Mouse (Mus musculus): ENCODE measurements at regions not wholly inside any gene's neighbourhood (a gene's known extent, or its start where the extent isn't known, plus 50 kb on each side); places are given as distances from the start of the nearest gene placed in this dataset.

DNA sequence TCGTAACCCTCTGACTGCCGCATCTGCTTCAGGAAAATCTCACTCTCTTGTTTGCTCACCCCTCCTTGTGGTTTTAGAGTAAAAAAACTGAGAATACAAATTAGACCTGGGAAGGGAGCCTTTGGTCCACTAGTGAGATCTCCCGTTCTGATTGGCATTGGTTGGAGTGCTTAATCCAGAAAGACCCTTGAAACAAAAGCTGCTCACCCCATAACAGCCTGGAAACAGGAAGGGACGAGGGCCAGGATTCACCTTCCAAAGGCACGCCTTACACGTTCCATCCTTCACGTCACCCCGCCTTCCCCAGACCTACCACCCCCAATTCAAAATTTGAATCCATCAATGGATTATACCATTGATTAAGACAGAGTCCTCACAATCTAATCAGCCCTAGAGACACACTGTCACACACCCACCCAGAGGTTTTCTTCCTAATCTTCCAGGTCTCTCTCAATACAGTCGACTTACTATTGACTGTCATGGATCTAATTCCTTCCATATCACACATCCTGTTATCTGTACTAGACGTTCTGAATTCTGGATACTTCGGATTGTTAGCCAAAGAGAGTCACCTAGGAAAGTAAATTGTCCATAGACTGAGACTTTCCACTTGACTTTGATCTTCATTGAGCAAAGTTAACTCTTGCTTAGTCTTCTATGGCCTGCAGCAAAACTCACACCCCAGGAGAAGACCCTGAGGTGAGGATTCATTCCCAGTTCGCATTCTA lies 94.1 kb upstream of the Cpm start:
- TF ChIP-seq CTCF (IDR thresholded peaks at IDR 0.05; ENCODE audit: extremely low read depth, insufficient read depth, low read length), result no peak
- TF ChIP-seq POLR2A (IDR thresholded peaks at IDR 0.05; ENCODE audit: extremely low read depth, insufficient read depth, low read length), result no peak
- no peaks in the 10 kb centered on the region for H3K4me1 ChIP-seq (ENCODE audit: control insufficient read depth, insufficient read depth, low read length)
- H3K4me3 ChIP-seq (ENCODE audit: insufficient read depth, low read length), result no peak overlapping the region
- H3K27ac ChIP-seq (ENCODE audit: insufficient read depth, low read length), result no peak overlapping the region

DNA sequence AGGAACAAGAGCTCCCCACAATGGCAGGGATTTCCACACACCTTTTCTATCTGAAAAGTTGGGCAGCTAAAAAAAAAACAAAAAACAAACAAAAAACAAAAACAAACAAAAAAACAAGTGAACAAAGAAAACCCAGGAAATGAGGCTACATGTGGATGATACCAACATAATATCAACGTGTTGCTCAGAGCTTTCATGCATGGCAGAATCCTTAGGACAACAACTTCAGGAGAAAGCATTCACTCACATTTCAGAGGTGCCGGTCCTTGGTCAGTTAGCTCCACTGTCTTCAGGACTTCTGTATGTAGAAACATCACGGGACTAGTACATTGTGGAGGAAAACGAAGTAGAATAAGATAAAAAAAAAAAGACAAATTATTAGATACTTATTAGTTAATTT lies 94.8 kb upstream of the Cpm start:
- Histone ChIP-seq H3K4me3 (ENCODE audit: insufficient read depth, low read length) (no peak overlapping the region), H3K4me1 (ENCODE audit: control insufficient read depth, insufficient read depth, low read length) (no peaks in the 10 kb centered on the region), H3K27ac (ENCODE audit: insufficient read depth, low read length) (no peak overlapping the region)
- TF ChIP-seq POLR2A (IDR thresholded peaks at IDR 0.05; ENCODE audit: extremely low read depth, insufficient read depth, low read length) (no peak), CTCF (IDR thresholded peaks at IDR 0.05; ENCODE audit: extremely low read depth, insufficient read depth, low read length) (no peak)

DNA sequence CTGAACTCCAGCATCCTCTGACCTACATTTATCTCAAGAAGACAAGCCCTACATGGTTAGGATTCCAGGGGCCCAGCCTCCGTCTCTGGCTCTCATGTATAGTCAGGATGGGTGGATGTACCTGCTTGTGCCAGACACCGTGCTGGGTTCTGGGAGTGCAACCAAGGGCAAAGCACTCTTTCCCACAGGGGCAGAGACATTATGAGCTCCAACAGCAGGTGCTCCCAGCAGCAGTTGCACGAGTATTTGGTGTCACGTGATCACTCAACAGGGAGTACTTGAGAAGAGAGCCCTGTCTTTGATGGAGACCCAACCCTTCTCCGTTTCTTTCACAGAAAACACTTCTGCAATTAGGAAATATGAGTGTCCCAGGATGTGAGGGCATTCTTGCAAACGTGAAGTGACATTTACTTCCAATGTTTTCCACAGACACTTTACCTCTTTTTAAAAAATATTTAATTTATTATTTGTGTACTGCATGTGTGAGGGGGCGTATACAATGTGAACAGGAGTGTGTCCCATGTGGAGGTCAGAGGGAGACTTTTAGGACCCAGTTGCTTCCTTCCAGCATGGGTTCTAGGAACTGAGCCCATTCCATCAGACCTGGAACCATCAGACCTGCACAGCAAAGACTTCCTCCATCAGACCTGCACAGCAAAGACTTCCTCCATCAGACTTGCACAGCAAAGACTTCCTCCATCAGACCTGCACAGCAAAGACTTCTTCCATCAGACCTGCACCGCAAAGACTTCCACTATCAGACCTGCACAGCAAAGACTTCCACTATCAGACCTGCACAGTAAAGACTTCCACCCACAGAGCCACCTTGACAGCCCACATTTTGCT lies 95.5 kb upstream of the Cpm start:
- TF ChIP-seq CTCF (IDR thresholded peaks at IDR 0.05; ENCODE audit: extremely low read depth, insufficient read depth, low read length) (no peak), POLR2A (IDR thresholded peaks at IDR 0.05; ENCODE audit: extremely low read depth, insufficient read depth, low read length) (no peak)
- Histone ChIP-seq H3K4me1 (ENCODE audit: control insufficient read depth, insufficient read depth, low read length) (no peaks in the 10 kb centered on the region), H3K4me3 (ENCODE audit: insufficient read depth, low read length) (no peak overlapping the region), H3K27ac (ENCODE audit: insufficient read depth, low read length) (no peak overlapping the region)

DNA sequence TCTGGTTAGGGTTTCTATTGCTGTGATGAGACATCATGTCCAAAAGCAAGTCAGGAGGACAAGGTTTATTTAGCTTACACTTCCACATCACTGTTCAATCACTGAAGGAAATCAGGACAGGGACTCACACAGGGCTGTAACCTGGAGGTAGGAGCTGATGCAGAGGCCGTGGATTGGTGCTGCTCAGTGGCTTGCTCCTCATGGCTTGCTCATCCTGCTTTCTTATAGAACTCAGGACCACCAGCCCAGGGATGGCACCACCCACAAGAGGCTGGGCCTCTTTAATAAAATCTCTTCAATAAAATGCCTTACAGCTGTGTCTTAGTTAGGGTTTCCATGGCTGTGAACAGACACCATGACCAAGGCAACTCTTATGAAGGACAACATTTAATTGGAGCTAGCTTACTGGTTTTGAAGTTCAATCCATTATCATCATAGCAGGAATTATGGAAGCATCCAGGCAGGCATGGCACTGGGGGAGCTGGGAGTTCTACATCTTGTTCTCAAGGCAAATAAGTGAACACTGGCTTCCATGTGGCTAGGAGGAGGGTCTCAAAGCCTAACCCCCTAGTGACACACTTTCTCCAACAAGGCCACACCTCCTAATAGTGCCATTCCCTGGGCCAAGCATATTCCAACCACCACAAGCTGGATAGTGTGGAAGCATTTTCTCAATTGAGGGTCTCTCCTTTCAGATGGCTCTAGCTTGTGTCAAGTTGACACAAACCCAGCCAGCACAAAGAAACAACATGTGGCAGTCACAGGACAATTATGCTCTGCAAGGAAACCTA lies 96.4 kb upstream of the Cpm start:
- TF ChIP-seq POLR2A (IDR thresholded peaks at IDR 0.05; ENCODE audit: extremely low read depth, insufficient read depth, low read length), result no peak
- no peak for TF ChIP-seq CTCF (IDR thresholded peaks at IDR 0.05; ENCODE audit: extremely low read depth, insufficient read depth, low read length)
- Histone ChIP-seq H3K27ac (ENCODE audit: insufficient read depth, low read length) (no peak overlapping the region), H3K4me3 (ENCODE audit: insufficient read depth, low read length) (no peak overlapping the region), H3K4me1 (ENCODE audit: control insufficient read depth, insufficient read depth, low read length) (no peaks in the 10 kb centered on the region)

DNA sequence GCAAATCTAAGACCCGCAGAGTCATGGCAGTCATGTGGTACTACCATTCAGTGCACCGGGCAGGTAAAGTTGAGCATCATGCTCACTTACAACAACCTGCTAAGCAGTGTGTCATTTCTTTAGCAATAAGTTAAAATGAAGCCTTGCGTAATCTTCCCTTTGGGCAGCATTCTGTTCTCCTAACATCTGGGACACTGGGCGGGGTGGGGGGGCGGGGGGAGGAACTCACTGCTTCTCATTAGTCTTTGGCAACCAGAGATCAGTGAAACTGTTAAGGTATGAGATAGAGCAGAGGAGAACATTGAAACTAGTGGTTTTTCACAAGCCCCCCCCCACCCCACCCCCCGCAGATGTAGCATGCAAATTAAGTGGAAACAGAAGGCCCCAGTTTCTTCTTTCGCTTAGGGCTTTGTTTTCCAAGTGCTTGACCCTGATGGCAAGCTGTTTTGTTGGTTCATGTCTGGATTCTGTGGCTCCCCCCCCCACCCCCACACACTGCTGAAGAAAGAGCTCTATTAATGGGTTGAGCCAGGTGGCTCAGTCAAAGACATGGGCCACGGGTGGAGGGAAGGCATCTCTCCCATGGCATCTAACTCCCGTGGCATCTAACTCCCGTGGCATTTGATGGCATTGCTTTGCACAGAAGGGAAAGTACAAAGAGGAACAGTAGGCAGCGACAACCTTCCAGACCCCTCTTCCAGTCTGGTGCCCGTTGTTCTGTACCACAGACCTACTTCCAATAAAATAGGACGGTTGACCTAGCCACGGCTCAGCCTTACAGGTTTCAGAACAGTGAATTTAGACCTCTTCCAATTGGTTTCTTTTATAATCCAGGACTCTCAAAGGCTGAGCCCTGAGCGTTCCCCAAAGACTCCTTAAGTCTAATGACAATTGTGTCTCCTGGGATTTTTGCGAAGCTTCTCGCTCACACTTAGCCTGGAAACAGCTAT lies 97.2 kb upstream of the Cpm start:
- TF ChIP-seq CTCF (IDR thresholded peaks at IDR 0.05; ENCODE audit: extremely low read depth, insufficient read depth, low read length), result no peak
- no peak for TF ChIP-seq POLR2A (IDR thresholded peaks at IDR 0.05; ENCODE audit: extremely low read depth, insufficient read depth, low read length)

DNA sequence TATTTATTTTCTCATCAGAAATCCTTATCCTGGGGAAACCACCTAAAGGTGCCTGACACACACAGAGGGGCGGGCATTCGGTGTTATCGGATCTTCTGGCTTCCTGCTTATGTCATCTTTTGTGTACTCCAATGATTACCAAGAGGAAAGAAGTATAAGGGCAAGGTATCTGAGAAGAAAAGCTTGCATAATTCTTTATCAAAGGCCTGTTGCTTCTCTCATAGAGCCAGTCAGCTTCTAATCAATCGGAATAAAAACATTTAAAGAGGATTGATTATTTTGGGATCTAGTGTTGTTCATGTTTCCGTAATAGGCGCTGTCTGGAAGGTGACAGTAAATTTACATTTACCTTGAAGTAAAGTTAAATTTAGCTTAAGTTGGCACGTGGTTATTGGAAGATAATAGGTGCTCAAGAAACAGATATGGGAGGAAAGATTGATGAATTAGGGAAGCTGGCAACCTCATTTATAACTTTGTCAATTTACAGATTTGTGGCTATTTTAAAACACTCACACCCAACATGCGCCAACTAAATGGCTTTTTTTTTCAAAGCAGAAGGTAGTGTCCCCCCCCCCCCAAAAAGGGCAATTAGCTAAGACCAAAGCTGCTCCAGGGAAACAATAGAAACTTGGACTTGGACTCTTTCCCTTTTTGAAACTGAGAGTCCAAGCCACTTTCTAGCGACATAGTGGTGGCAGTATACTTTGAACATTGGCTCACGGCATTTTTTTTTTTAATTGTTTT lies 98.3 kb upstream of the Cpm start:
- no peak overlapping the region for H3K4me3 ChIP-seq (ENCODE audit: insufficient read depth, low read length)
- H3K27ac ChIP-seq (ENCODE audit: insufficient read depth, low read length), result no peak overlapping the region
- no peaks in the 10 kb centered on the region for H3K4me1 ChIP-seq (ENCODE audit: control insufficient read depth, insufficient read depth, low read length)
- TF ChIP-seq CTCF (IDR thresholded peaks at IDR 0.05; ENCODE audit: extremely low read depth, insufficient read depth, low read length) (no peak), POLR2A (IDR thresholded peaks at IDR 0.05; ENCODE audit: extremely low read depth, insufficient read depth, low read length) (no peak)

More for the DNA sequence above, 97.2 kb upstream of the Cpm start:
- no peak overlapping the region for H3K27ac ChIP-seq (ENCODE audit: insufficient read depth, low read length)
- no peak overlapping the region for H3K4me3 ChIP-seq (ENCODE audit: insufficient read depth, low read length)
- no peaks in the 10 kb centered on the region for H3K4me1 ChIP-seq (ENCODE audit: control insufficient read depth, insufficient read depth, low read length)

DNA sequence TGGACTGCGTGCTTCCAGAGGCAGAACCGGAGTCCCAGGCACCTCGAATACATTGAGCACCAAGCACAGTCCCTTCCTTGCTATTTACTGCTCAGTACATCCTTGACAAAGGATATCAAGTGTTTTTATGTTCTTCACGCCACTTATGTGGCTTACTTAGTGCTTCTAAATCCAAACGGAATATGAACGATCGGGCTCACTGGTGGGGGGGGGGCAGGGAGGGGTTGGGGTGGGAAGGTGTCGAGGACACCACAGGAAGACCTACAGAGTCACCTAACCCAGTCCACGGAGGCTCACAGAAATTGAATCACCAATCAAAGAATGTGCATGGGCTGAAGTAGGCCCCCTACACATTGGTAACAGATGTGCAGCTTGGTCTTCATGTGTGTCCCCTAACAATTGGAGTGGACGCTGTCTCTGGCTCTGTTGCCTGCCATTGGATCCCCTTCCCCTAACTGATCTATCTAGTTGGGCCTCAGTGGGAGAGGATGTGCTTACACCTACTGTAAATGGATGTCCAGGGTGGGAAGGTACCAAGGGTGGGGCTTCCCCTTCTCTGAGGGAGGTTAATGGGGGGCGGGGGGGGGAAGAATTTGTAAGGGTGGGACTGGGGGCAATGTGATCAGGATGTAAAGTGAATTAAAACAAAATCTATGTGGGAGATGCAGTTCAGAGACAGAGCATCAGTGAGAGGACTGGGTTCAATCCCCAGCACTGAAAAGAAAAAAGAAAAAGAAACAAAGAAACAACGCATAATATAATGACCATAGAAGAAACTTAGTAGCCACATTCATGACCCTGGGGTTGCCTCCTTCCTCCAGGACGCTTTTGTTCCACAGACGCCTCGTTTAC lies 99.1 kb upstream of the Cpm start:
- Histone ChIP-seq H3K27ac (ENCODE audit: insufficient read depth, low read length) (no peak overlapping the region), H3K4me3 (ENCODE audit: insufficient read depth, low read length) (no peak overlapping the region), H3K4me1 (ENCODE audit: control insufficient read depth, insufficient read depth, low read length) (no peaks in the 10 kb centered on the region)
- no peak for TF ChIP-seq POLR2A (IDR thresholded peaks at IDR 0.05; ENCODE audit: extremely low read depth, insufficient read depth, low read length)
- TF ChIP-seq CTCF (IDR thresholded peaks at IDR 0.05; ENCODE audit: extremely low read depth, insufficient read depth, low read length), result no peak
